ENCODE assay signal across 16 mouse cellular contexts in the genomic region with DNA sequence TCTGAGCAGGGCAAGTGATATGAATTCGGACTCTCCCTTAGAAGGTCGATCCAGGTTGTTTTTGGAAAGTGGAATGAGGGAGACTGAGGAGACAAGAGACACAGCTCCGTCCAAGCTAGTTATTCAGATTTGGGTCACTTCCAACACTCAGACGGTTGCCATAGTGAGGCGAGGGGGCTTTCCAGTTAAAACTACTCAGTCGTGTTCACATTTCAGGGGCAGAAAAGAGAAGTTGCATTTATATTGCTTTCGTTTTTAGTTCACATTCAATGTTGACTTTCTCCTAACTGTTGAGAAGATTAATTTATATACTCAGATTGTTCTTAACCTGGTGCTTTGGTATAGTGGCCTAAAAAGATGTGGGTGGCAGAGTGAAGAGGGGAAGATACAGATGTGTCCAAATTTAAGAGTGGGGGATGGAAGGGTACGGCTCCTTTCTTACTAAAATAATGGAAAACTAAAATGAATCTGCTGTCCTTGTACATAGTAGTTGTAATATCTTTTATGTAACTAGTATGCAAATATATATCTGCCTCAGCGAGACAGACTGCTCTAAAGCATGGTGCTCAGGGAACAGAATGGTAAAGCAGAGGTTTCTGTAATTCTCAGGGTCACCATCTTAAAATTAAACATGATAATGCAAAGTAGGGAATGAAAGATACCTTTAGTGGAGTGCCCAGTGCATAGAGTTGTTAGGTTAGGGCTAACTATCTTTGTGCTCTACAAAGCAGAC. TPM values are rescaled to one million over a fixed set of nuclear protein-coding genes. Genes with fewer than 3 reads are reported as not detected.
DNase-seq lines count a peak whose midpoint lies in the region; ATAC-seq lines count a peak whose summit lies in the region.
"Had no signal": no experiment of that assay in that cellular context is flagged by ENCODE, and none has a peak within 500 bp of the region (broad histone marks: within the 10 kb centered on the region; RNA-seq: fewer than 3 reads in every experiment).

No protein-coding gene starts in this region.

- DNase-seq in layer of hippocampus, adult 8-10 months (ENCODE audit: low spot score in 2 of 2) = peak; percentile 8 to 16
- DNase-seq in layer of hippocampus, adult 9-11 months = no peak
- peak; percentile 10 for DNase-seq in right cerebral cortex, postnatal 25 days
- no peak for DNase-seq in right cerebral cortex, adult 18-20 months
- DNase-seq in splenic B cell, adult 2 months (ENCODE audit: low read depth, low spot score) = peak; percentile 91
- DNase-seq in thymus, postnatal 0 days (ENCODE audit: low spot score) = no peak
- DNase-seq in adrenal gland, adult 8-10 months = no peak
- DNase-seq: heart, postnatal 4 days had no signal

- peak; percentile 86 for ATAC-seq in hematopoietic stem cell, adult 5-6 weeks (replicated peaks in 1 of 2; ENCODE audit: insufficient read depth in 1 of 2, low FRiP score in 2 of 2, low TSS enrichment in 1 of 2, low read depth in 1 of 2, poor library complexity in 2 of 2, severe bottlenecking in 2 of 2)

- no peaks in the 10 kb centered on the region for H3K27me3 ChIP-seq in splenic B cell, adult 2 months (ENCODE audit: control insufficient read depth, insufficient read depth, low read length, poor library complexity, severe bottlenecking)
- H3K27me3 ChIP-seq: kidney, embryonic 15.5 days; neural tube, embryonic 15.5 days had no signal

- H3K36me3 ChIP-seq in splenic B cell, adult 2 months (ENCODE audit: control insufficient read depth, insufficient read depth, low read length, poor library complexity, severe bottlenecking) = no peaks in the 10 kb centered on the region
- H3K36me3 ChIP-seq: G1E; kidney, embryonic 15.5 days; midbrain, embryonic 12.5 days; neural tube, embryonic 15.5 days had no signal

RNA-seq across cellular contexts. Expression of a gene that starts 49.9 kb away (rescaled TPM):
- not detected for total RNA-seq in layer of hippocampus, adult 8-10 months (2022)
- not detected in 2 replicates for total RNA-seq in hematopoietic stem cell, adult 5-6 weeks (2017)
- not detected in 2 replicates for polyA plus RNA-seq in thymus, postnatal 0 days (2015; fragmentation: Nextera tagmentation; extraction: Ambion mirVana)
- total RNA-seq in adrenal gland, adult 8-10 months (2022) = not detected
- total RNA-seq: heart, postnatal 4 days; left cerebral cortex, adult 8-10 months had no signal
- polyA plus RNA-seq: G1E; kidney, embryonic 15.5 days; liver, embryonic 14.5 days; stomach, embryonic 14.5 days had no signal

Comparison
In these comparisons a context has a peak if more than half of its experiments do, and no peak if none do; other contexts are left out.
1. DNase-seq: peak in layer of hippocampus, adult 8-10 months (2 of 2), right cerebral cortex, postnatal 25 days (single experiment) and splenic B cell, adult 2 months (single experiment); none in layer of hippocampus, adult 9-11 months (single experiment), right cerebral cortex, adult 18-20 months (single experiment), thymus, postnatal 0 days (single experiment) and adrenal gland, adult 8-10 months (single experiment).